ENCODE assay signal across 8 mouse cellular contexts in the genomic region with DNA sequence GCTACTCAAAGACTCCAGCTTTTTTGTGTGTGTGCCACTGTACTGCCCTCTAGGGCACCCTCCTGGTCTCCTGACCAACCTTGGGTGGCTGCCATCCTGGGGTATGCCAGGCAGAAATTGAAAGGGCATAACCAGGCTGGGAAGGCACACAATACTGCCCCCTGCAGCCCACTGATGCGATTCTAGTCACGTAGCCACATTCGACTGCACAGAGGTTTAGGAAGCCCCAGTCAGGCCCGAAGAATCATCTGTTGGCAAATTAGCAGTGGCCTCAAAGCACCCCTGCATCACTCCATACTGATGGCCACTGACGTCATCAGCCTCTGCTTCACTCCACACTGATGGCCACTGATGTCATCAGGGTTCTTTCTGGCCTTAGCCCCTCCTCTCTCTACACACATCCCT. TPM values are rescaled to one million over a fixed set of nuclear protein-coding genes. Genes with fewer than 3 reads are reported as not detected.
DNase-seq lines count a peak whose midpoint lies in the region; ATAC-seq and TF ChIP-seq lines count a peak whose summit lies in the region.

No protein-coding gene starts in this region.

- DNase-seq in kidney, adult 11 months, result peak; percentile 91
- peak; percentile 81 for DNase-seq in MN1 (ENCODE audit: low spot score)
- peak; percentile 77 to 78 for DNase-seq in cerebellum, adult 2 months
- peak; percentile 62 for DNase-seq in gastrocnemius, postnatal 10 days
- DNase-seq in layer of hippocampus, adult 8-10 months (ENCODE audit: low spot score in 2 of 2), result peak; percentile 81 to 83
- peak; percentile 91 for DNase-seq in midbrain, postnatal 0 days (ENCODE audit: low spot score)
- no peak for DNase-seq in yolk sac, embryonic 10.5 days (ENCODE audit: low spot score)

- 45% methylated on average over 5 of the region's 5 CpGs for WGBS in kidney, embryonic 14.5 days
- WGBS in cerebellum, adult 2 months, result 19% methylated on average over 5 of the region's 5 CpGs
- WGBS in midbrain, postnatal 0 days, result 37% methylated on average over 5 of the region's 5 CpGs

- TF ChIP-seq CTCF in cerebellum, adult 2 months (IDR thresholded peaks at IDR 0.05; ENCODE audit: borderline replicate concordance, insufficient read depth, low read depth, low read length), result peak; percentile 74
- TF ChIP-seq CTCF in midbrain, postnatal 0 days (IDR thresholded peaks at IDR 0.05), result peak; percentile 75

- no peaks in the 10 kb centered on the region for H3K9me3 ChIP-seq in kidney, embryonic 14.5 days (ENCODE audit: control insufficient read depth, low read length)
- H3K9me3 ChIP-seq in midbrain, postnatal 0 days (ENCODE audit: low read length), result no peaks in the 10 kb centered on the region

- H3K4me2 ChIP-seq in kidney, embryonic 14.5 days (replicated peaks; ENCODE audit: low read depth, low read length), result no peak overlapping the region
- no peak overlapping the region for H3K4me2 ChIP-seq in midbrain, postnatal 0 days (ENCODE audit: low read depth, low read length, poor library complexity, severe bottlenecking)

- no peak for TF ChIP-seq POLR2A in cerebellum, adult 2 months (IDR thresholded peaks at IDR 0.05; ENCODE audit: borderline replicate concordance, insufficient read depth, low read length)

- no peaks in the 10 kb centered on the region for H3K4me1 ChIP-seq in kidney, embryonic 14.5 days (ENCODE audit: control insufficient read depth, insufficient read depth, low read length)
- H3K4me1 ChIP-seq in cerebellum, adult 2 months (ENCODE audit: control insufficient read depth, insufficient read depth, low read length), result peaks cover 3% of the 10 kb centered on the region
- no peaks in the 10 kb centered on the region for H3K4me1 ChIP-seq in midbrain, postnatal 0 days (ENCODE audit: insufficient read depth, low read length)

- no peak overlapping the region for H3K27ac ChIP-seq in kidney, embryonic 14.5 days (ENCODE audit: low read depth, low read length)
- H3K27ac ChIP-seq in cerebellum, adult 2 months (ENCODE audit: insufficient read depth, low read length), result no peak overlapping the region
- no peak overlapping the region for H3K27ac ChIP-seq in midbrain, postnatal 0 days (ENCODE audit: low read depth, low read length)

- peaks cover 17% of the 10 kb centered on the region for H3K27me3 ChIP-seq in kidney, embryonic 14.5 days (ENCODE audit: control insufficient read depth, insufficient read depth, low read length)
- H3K27me3 ChIP-seq in cerebellum, adult 2 months (ENCODE audit: control insufficient read depth, insufficient read depth, low read length), result no peaks in the 10 kb centered on the region
- H3K27me3 ChIP-seq in midbrain, postnatal 0 days (ENCODE audit: insufficient read depth, low read length), result no peaks in the 10 kb centered on the region

- no peaks in the 10 kb centered on the region for H3K36me3 ChIP-seq in kidney, embryonic 14.5 days (ENCODE audit: control insufficient read depth, insufficient read depth, low read length)
- H3K36me3 ChIP-seq in midbrain, postnatal 0 days (ENCODE audit: insufficient read depth, low read length), result no peaks in the 10 kb centered on the region

- no peak for ATAC-seq in kidney, embryonic 14.5 days (ENCODE audit: low FRiP score, low TSS enrichment)
- peak; percentile 47; the same call in 1 of the 2 replicates for ATAC-seq in midbrain, postnatal 0 days (ENCODE audit: low FRiP score)

- H3K4me3 ChIP-seq in kidney, embryonic 14.5 days (ENCODE audit: low read length), result no peak overlapping the region
- no peak overlapping the region for H3K4me3 ChIP-seq in cerebellum, adult 2 months (replicated peaks; ENCODE audit: insufficient read depth, low read depth, low read length)
- no peak overlapping the region for H3K4me3 ChIP-seq in midbrain, postnatal 0 days (ENCODE audit: low read depth, low read length)

- H3K9ac ChIP-seq in kidney, embryonic 14.5 days (ENCODE audit: low read depth, low read length), result no peak overlapping the region
- no peak overlapping the region for H3K9ac ChIP-seq in midbrain, postnatal 0 days (replicated peaks; ENCODE audit: low read length, poor library complexity, severe bottlenecking)

RNA-seq across cellular contexts. Expression of gene Epop, which starts 10.1 kb away (rescaled TPM):
- 6.3 and 6.9 TPM in 2 replicates for polyA plus RNA-seq in kidney, embryonic 14.5 days (2014; fragmentation: Nextera tagmentation; extraction: Ambion mirVana)
- 4.1 and 5.4 TPM in 2 replicates for polyA plus RNA-seq in cerebellum, adult 2 months (2012; rRNA removed)
- under 1 TPM; 0.59 to 0.68 TPM for total RNA-seq in gastrocnemius, postnatal 10 days (2021)
- total RNA-seq in layer of hippocampus, adult 8-10 months (2022), result 10 to 100 TPM; 28.9 to 38.6 (median 33.9) TPM
- total RNA-seq in midbrain, postnatal 0 days (2014; rRNA removed), result 5.0 and 8.4 TPM in 2 replicates
- 1.5 and 1.6 TPM in 2 replicates for polyA plus RNA-seq in midbrain, postnatal 0 days (2015; fragmentation: Nextera tagmentation; extraction: Ambion mirVana)

RNA-seq across cellular contexts. Expression of gene Srcin1, which starts 43.4 kb away (rescaled TPM):
- polyA plus RNA-seq in kidney, embryonic 14.5 days (2014; fragmentation: Nextera tagmentation; extraction: Ambion mirVana), result 0.97 and 1.1 TPM in 2 replicates
- 127 and 142 TPM in 2 replicates for polyA plus RNA-seq in cerebellum, adult 2 months (2012; rRNA removed)
- 1 to 10 TPM; 1.1 to 1.4 TPM for total RNA-seq in gastrocnemius, postnatal 10 days (2021)
- 100 to 1,000 TPM; 212 to 220 (median 217) TPM for total RNA-seq in layer of hippocampus, adult 8-10 months (2022)
- 95.0 and 100 TPM in 2 replicates for total RNA-seq in midbrain, postnatal 0 days (2014; rRNA removed)
- polyA plus RNA-seq in midbrain, postnatal 0 days (2015; fragmentation: Nextera tagmentation; extraction: Ambion mirVana), result 13.1 and 14.0 TPM in 2 replicates

RNA-seq across cellular contexts. Expression of gene Mllt6, which starts 43.8 kb away (rescaled TPM):
- 5.7 and 10.0 TPM in 2 replicates for polyA plus RNA-seq in kidney, embryonic 14.5 days (2014; fragmentation: Nextera tagmentation; extraction: Ambion mirVana)
- 68.4 and 69.3 TPM in 2 replicates for polyA plus RNA-seq in cerebellum, adult 2 months (2012; rRNA removed)
- total RNA-seq in gastrocnemius, postnatal 10 days (2021), result 10 to 100 TPM; 32.2 to 32.4 TPM
- total RNA-seq in layer of hippocampus, adult 8-10 months (2022), result 100 to 1,000 TPM; 110 to 149 (median 126) TPM
- total RNA-seq in midbrain, postnatal 0 days (2014; rRNA removed), result 43.9 and 52.8 TPM in 2 replicates
- 1.5 and 1.7 TPM in 2 replicates for polyA plus RNA-seq in midbrain, postnatal 0 days (2015; fragmentation: Nextera tagmentation; extraction: Ambion mirVana)

Comparison
In these comparisons a context has a peak if more than half of its experiments do, and no peak if none do; other contexts are left out.
1. RNA of gene Srcin1, which starts 43.4 kb away (total RNA-seq): 212 to 220 TPM in layer of hippocampus, adult 8-10 months and 95.0 to 100 TPM in midbrain, postnatal 0 days; 1.1 to 1.4 TPM in gastrocnemius, postnatal 10 days; every median in the first group is over 10 times any median in the second.